Mouse (Mus musculus) heart, adult 2 months (tissue): ENCODE measurements around the gene Dtl.

Experiments
- CTCF ChIP-seq: fragments of 200-600 bp; IDR thresholded peaks from 2 replicates; pipeline ENCODE4 v1.8.1; 2022; ENCODE audit warnings: antibody characterized with exemption, mild to moderate bottlenecking, moderate library complexity
- POLR2A ChIP-seq: fragments of 200-500 bp; IDR thresholded peaks from 2 replicates; pipeline ENCODE4 v1.6.1; 2011; ENCODE audit warnings: mild to moderate bottlenecking, low read depth, low read length, control low read depth; ENCODE audit not compliant: insufficient read depth

DNA sequence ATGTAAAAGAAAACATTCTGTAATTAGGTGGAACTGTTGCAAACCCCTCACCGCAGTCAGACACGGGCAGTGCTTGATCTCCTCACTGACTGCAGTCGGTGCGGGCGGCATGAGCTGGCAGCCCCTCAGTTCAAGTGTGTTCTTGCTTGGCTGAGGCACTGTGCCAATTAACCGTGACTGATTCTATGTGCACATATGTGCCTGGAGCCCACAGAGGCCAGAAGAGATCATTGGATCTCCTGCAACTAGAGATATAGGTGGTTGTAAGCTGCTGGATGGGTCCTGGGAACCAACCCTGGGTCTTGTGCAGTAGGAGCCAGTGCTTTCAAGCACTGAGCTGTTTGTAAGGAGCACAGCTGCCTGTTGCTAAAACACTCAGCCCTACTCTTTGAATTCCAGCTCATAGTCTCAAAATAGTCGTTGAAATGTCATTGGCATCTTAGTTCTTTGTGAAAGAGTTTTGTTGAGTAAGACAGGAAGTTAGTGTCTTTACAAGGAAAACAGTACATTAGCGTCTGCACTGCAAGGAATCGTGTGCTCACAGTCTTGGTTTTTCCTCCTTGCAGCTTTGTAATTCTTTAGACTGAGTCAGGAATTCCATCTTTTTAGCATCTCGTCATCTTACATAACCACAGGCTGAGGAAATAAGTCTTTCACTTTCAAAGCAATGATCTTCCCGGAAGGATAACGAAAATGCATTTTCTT is 16.8 kb upstream of the Dtl start:
- no peak for TF ChIP-seq POLR2A
- TF ChIP-seq CTCF = no peak
